Mouse (Mus musculus) liver, embryonic 14.5 days (tissue): ENCODE results near the gene Stk33.

ENCODE experiments used
- CTCF ChIP-seq: IDR thresholded peaks from 2 replicates; pipeline ENCODE4 v1.5.1; 2016; ENCODE audit warnings: antibody characterized with exemption, low read depth, control low read depth
- EP300 ChIP-seq: IDR thresholded peaks from 2 replicates; pipeline ENCODE4 v1.6.1; 2016; ENCODE audit warnings: antibody characterized with exemption, low read depth

GRCm38 (mm10) chr7:109468262-109468701 lies 29.4 kb upstream of the Stk33 start:
- TF ChIP-seq EP300 (no peak), CTCF (no peak)
